ENCODE assay signal across 17 mouse cellular contexts in the genomic region with DNA sequence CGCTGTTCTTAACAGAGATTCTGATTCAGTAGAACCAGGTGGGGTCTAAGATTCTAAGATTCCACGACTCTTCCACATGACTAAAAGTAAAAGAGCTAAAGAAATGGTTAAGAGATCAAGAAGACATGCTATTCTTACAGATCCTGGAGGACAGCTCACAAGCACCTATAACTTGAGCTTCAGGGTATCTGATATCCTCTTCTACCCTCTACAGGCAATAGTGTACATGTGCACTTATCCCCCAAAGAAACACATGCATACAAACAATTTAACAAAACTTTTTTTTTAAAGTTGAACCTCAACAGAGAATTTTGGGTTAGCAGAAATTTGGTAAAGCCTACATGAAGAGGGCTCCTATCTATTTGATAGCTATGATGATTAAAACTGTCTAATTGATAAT.
"Had no signal": no experiment of that assay in that cellular context is flagged by ENCODE, and none has a peak within 500 bp of the region (broad histone marks: within the 10 kb centered on the region; RNA-seq: fewer than 3 reads in every experiment).

No protein-coding gene starts in this region.

- H3K36me3 ChIP-seq: kidney, embryonic 15.5 days; limb, embryonic 13.5 days; liver, embryonic 15.5 days; neural tube, embryonic 12.5 days had no signal

- H3K4me1 ChIP-seq: kidney, embryonic 15.5 days; limb, embryonic 13.5 days; liver, embryonic 15.5 days; neural tube, embryonic 12.5 days had no signal

- H3K4me3 ChIP-seq: kidney, embryonic 15.5 days; limb, embryonic 13.5 days; liver, embryonic 15.5 days; midbrain, embryonic 10.5 days; neural tube, embryonic 12.5 days had no signal

- H3K27ac ChIP-seq: kidney, embryonic 15.5 days; limb, embryonic 13.5 days; liver, embryonic 15.5 days; midbrain, embryonic 10.5 days; neural tube, embryonic 12.5 days had no signal

- H3K4me2 ChIP-seq: kidney, embryonic 15.5 days; limb, embryonic 13.5 days; liver, embryonic 15.5 days; neural tube, embryonic 12.5 days had no signal

- H3K9ac ChIP-seq: kidney, embryonic 15.5 days; limb, embryonic 13.5 days; liver, embryonic 15.5 days; neural tube, embryonic 12.5 days had no signal

- H3K27me3 ChIP-seq: kidney, embryonic 15.5 days; limb, embryonic 13.5 days; liver, embryonic 15.5 days; neural tube, embryonic 12.5 days had no signal

- DNase-seq: kidney, adult 2 months; kidney, postnatal 14 days; layer of hippocampus, adult 9-11 months; layer of hippocampus, postnatal 36 days; left cerebral cortex, postnatal 4 days; lung, adult 2 months; lung, postnatal 10 days; midbrain, embryonic 14.5 days; right cerebral cortex, postnatal 4 days; spleen, adult 18-20 months; thymus, adult 2 months; thymus, postnatal 36 days had no signal

- H3K9me3 ChIP-seq: kidney, embryonic 15.5 days; limb, embryonic 13.5 days; liver, embryonic 15.5 days; midbrain, embryonic 10.5 days; neural tube, embryonic 12.5 days had no signal
